Mouse (Mus musculus) spleen, postnatal 0 days (tissue): ENCODE measurements around the gene Mat1a. TPM values are rescaled to one million over a fixed set of nuclear protein-coding genes. Genes with fewer than 3 reads are reported as not detected.

Source experiments
- polyA plus RNA-seq: library from polyadenylated mRNA; unstranded; fragments of >200 nt; fragmentation: Nextera tagmentation; extraction: Ambion mirVana; gene quantifications from 2 replicates; pipeline ENCODE4 v1.2.1, GENCODE M21; 2015

The Mat1a gene
- 0.11 and 0.40 TPM in 2 replicates for polyA plus RNA-seq

DNA sequence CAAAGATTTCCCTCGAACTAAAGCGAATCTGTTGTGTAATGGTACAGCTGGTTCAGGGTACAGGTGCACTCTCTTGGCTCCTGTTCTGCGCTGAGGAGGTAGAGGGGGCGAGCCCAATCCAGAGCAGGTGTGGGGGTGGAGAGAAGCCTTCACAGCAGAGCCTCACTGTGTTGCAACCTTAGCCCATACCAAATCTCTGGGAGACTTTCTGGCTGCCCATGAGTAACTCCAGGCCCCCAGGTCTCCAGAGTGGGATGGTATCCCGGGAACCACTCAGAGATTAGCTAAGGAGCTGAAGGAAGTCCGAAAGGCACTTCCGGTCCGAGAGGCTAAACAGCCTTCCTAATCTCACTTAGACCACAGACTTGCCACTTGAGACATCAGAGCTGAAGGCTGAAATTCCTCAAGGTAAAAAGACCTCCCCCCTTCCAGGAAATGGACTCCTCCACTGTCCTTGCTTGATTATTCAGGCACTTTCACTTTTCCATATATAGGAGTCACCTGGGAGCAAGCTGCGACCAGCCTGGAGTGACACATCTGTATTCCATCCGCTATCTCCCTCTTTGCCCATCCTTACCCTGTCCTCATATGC lies at the start of gene Mat1a:
Mat1a (plus strand) TSS at position 183 of the 592 bp plus-strand sequence.

GRCm38 (mm10) chr14:41069108-41069507 lies 35.7 kb upstream of the Mat1a start, which contains the start of gene Dydc2:
Gene Dydc2, minus strand, starts transcription at chr14:41069208.

GRCm38 (mm10) chr14:41072229-41072943 lies 32.4 kb upstream of the Mat1a start, which contains the start of gene Dydc1:
Gene Dydc1, plus strand, starts transcription at chr14:41072911.

GRCm38 (mm10) chr14:41131540-41131939 lies 26.7 kb downstream of the Mat1a start, which contains the start of gene Sftpa1:
Gene Sftpa1, plus strand, starts transcription at chr14:41131782.

DNA sequence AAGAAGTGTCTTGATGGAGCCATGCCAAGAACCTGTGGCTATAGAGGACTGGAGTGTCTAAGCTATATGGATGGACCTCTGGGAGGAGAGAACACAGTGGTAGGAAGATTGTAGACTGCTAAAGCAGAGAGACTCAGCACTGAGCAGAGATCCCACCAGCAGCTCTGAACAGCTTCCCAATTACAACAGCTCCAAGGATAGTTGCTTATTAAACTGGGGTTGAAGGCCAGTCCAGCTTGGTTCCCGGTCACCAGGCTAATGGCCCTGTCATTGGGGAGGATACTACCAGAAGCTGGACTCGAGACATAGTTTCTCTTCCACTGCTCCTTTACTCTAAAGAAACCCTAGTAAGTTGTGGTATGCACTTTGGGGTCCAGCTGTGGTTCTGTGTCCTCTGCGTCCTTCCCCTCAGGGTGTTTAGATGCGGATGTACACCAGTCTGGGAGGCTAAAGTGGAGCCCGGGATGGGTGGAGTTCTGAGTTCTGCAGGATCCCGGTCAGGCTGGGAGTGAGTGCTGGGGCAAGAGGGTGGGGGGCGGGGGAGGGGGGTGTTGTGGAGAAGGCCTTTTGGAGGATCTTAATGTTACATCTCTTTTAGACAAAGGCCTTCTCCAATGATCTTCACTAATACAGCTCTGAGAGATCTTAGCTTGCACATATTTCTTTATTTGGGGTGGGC lies 46.5 kb downstream of the Mat1a start, which contains the start of gene Mbl1:
Mbl1 (plus strand) TSS at position 239 of the 679 bp plus-strand sequence.

Other genes starting within 250 kb of the Mat1a start
- 0.29 and 0.32 TPM in 2 replicates for gene Sh2d4b, start 211.8 kb upstream of the Mat1a start, polyA plus RNA-seq
- 32.9 and 39.6 TPM in 2 replicates for gene Tspan14, start 138.2 kb upstream of the Mat1a start, polyA plus RNA-seq
- 76.8 and 81.6 TPM in 2 replicates for gene Fam213a, start 91.2 kb upstream of the Mat1a start, polyA plus RNA-seq
- not detected in 2 replicates for gene Dydc2, start 35.8 kb upstream of the Mat1a start, polyA plus RNA-seq
- gene Dydc1, start 32.1 kb upstream of the Mat1a start, polyA plus RNA-seq = not detected in 2 replicates
- gene Sftpa1, start 26.7 kb downstream of the Mat1a start, polyA plus RNA-seq = 0.14 and 0.21 TPM in 2 replicates
- not detected in 2 replicates for gene Mbl1, start 46.4 kb downstream of the Mat1a start, polyA plus RNA-seq
- 0.12 TPM in 1 of 2 replicates, not detected in the other for gene Sftpd, start 80.1 kb downstream of the Mat1a start, polyA plus RNA-seq
- not detected in 2 replicates for gene Gm2832, start 173.8 kb downstream of the Mat1a start, polyA plus RNA-seq
- not detected in 2 replicates for gene Gm5798, start 243.6 kb downstream of the Mat1a start, polyA plus RNA-seq